Mouse (Mus musculus): ENCODE results near the gene Txndc9. TPM values are rescaled to one million over a fixed set of nuclear protein-coding genes. Genes with fewer than 3 reads are reported as not detected.
"Not testable (repeated sequence)": the region's sequence is repeated elsewhere in the genome, so short reads cannot be mapped to it uniquely, and the experiment has no call there.

Gene Txndc9
- polyA plus RNA-seq, 1 experiment from 2014 or later = 126 TPM

GRCm38 (mm10) chr1:37996226-37996625 lies 1.5 kb downstream of the Txndc9 start:
- peak overlapping the region; percentile 91; the same call in 1 of the 2 replicates for H3K27ac ChIP-seq (ENCODE audit: low read depth, low read length)
- H3K36me3 ChIP-seq (ENCODE audit: control insufficient read depth, insufficient read depth, low read length) = peaks cover 25% of the 10 kb centered on the region
- 42% methylated on average over 3 of the region's 3 CpGs for WGBS (ENCODE audit: insufficient replicate concordance)

GRCm38 (mm10) chr1:37987856-37988255 lies 9.8 kb downstream of the Txndc9 start:
- peaks cover 26% of the 10 kb centered on the region for H3K36me3 ChIP-seq (ENCODE audit: control insufficient read depth, insufficient read depth, low read length)
- H3K4me1 ChIP-seq (ENCODE audit: control insufficient read depth, insufficient read depth, low read length) = no peaks in the 10 kb centered on the region
- no peaks in the 10 kb centered on the region for H3K27me3 ChIP-seq (ENCODE audit: control insufficient read depth, insufficient read depth, low read length)
- no peak overlapping the region for H3K4me3 ChIP-seq (ENCODE audit: low read depth, low read length)
- no peak overlapping the region for H3K9ac ChIP-seq (ENCODE audit: low read depth, low read length)
- no peak overlapping the region for H3K4me2 ChIP-seq
- no peaks in the 10 kb centered on the region for H3K9me3 ChIP-seq (replicated peaks; ENCODE audit: control insufficient read depth, low read length)
- no peak for ATAC-seq (replicated peaks; ENCODE audit: insufficient number of reproducible peaks, low FRiP score, low TSS enrichment)
- 90% methylated on average over 5 of the region's 5 CpGs for WGBS (ENCODE audit: insufficient replicate concordance)
- no peak overlapping the region for H3K27ac ChIP-seq (ENCODE audit: low read depth, low read length)

More at GRCm38 (mm10) chr1:37996226-37996625, 1.5 kb downstream of the Txndc9 start:
- H3K9ac ChIP-seq (ENCODE audit: low read depth, low read length) = peak overlapping the region; percentile 96
- no peaks in the 10 kb centered on the region for H3K27me3 ChIP-seq (ENCODE audit: control insufficient read depth, insufficient read depth, low read length)
- H3K9me3 ChIP-seq (replicated peaks; ENCODE audit: control insufficient read depth, low read length) = no peaks in the 10 kb centered on the region
- no peak for ATAC-seq (replicated peaks; ENCODE audit: insufficient number of reproducible peaks, low FRiP score, low TSS enrichment)
- H3K4me3 ChIP-seq (ENCODE audit: low read depth, low read length) = peak overlapping the region; percentile 92
- peak overlapping the region; percentile 83 for H3K4me2 ChIP-seq
- H3K4me1 ChIP-seq (ENCODE audit: control insufficient read depth, insufficient read depth, low read length) = peaks cover 13% of the 10 kb centered on the region

GRCm38 (mm10) chr1:37985764-37986323 lies 11.8 kb downstream of the Txndc9 start:
- H3K27ac ChIP-seq (ENCODE audit: low read depth, low read length) = no peak overlapping the region
- H3K4me2 ChIP-seq = no peak overlapping the region
- WGBS (ENCODE audit: insufficient replicate concordance) = 73% methylated on average over 9 of the region's 9 CpGs
- H3K27me3 ChIP-seq (ENCODE audit: control insufficient read depth, insufficient read depth, low read length) = no peaks in the 10 kb centered on the region
- no peak overlapping the region for H3K4me3 ChIP-seq (ENCODE audit: low read depth, low read length)
- no peaks in the 10 kb centered on the region for H3K9me3 ChIP-seq (replicated peaks; ENCODE audit: control insufficient read depth, low read length)
- H3K9ac ChIP-seq (ENCODE audit: low read depth, low read length) = no peak overlapping the region
- H3K4me1 ChIP-seq (ENCODE audit: control insufficient read depth, insufficient read depth, low read length) = no peaks in the 10 kb centered on the region
- ATAC-seq (replicated peaks; ENCODE audit: insufficient number of reproducible peaks, low FRiP score, low TSS enrichment) = no peak
- H3K36me3 ChIP-seq (ENCODE audit: control insufficient read depth, insufficient read depth, low read length) = peaks cover 19% of the 10 kb centered on the region

- no peak overlapping the region for H3K4me3 ChIP-seq (ENCODE audit: low read depth, low read length)
- WGBS (ENCODE audit: insufficient replicate concordance) = 89% methylated on average over 1 of the region's 1 CpGs
- H3K27ac ChIP-seq (ENCODE audit: low read depth, low read length) = no peak overlapping the region
- no peak overlapping the region for H3K9ac ChIP-seq (ENCODE audit: low read depth, low read length)
- H3K9me3 ChIP-seq (replicated peaks; ENCODE audit: control insufficient read depth, low read length) = no peaks in the 10 kb centered on the region
- H3K4me1 ChIP-seq (ENCODE audit: control insufficient read depth, insufficient read depth, low read length) = no peaks in the 10 kb centered on the region
- H3K27me3 ChIP-seq (ENCODE audit: control insufficient read depth, insufficient read depth, low read length) = no peaks in the 10 kb centered on the region
- ATAC-seq (replicated peaks; ENCODE audit: insufficient number of reproducible peaks, low FRiP score, low TSS enrichment) = no peak
- peaks cover 9% of the 10 kb centered on the region for H3K36me3 ChIP-seq (ENCODE audit: control insufficient read depth, insufficient read depth, low read length)
- H3K4me2 ChIP-seq = no peak overlapping the region
Measured at GRCm38 (mm10) chr1:37984326-37984725, 13.4 kb downstream of the Txndc9 start.

GRCm38 (mm10) chr1:37977303-37977702 lies 20.4 kb downstream of the Txndc9 start:
- Histone ChIP-seq H3K9me3 (replicated peaks; ENCODE audit: control insufficient read depth, low read length) (no peaks in the 10 kb centered on the region), H3K9ac (ENCODE audit: low read depth, low read length) (no peak overlapping the region), H3K27ac (ENCODE audit: low read depth, low read length) (no peak overlapping the region), H3K27me3 (ENCODE audit: control insufficient read depth, insufficient read depth, low read length) (no peaks in the 10 kb centered on the region), H3K4me2 (no peak overlapping the region), H3K4me3 (ENCODE audit: low read depth, low read length) (no peak overlapping the region), H3K36me3 (ENCODE audit: control insufficient read depth, insufficient read depth, low read length) (no peaks in the 10 kb centered on the region), H3K4me1 (ENCODE audit: control insufficient read depth, insufficient read depth, low read length) (no peaks in the 10 kb centered on the region)
- WGBS (ENCODE audit: insufficient replicate concordance) = 87% methylated on average over 7 of the region's 7 CpGs
- no peak for ATAC-seq (replicated peaks; ENCODE audit: insufficient number of reproducible peaks, low FRiP score, low TSS enrichment)

DNA sequence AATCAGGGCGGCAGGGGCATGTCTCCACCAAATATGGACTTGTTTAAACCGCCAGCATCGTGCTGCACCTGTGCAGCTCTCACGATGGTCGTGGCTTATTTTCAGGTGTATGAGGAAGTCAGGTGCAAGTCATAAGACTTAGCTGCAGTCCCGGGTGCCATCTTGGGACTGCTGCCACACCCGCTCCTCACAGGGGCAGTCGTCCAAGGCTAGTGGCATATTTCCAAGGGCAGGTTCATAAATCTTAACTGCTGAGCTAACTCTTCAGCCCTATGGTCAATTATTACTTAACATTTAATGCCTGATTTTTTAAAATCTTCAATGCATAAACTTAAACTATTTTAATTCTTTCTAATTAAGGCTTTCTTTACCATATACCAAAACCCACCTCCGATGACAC lies 21.0 kb downstream of the Txndc9 start:
- H3K9ac ChIP-seq (ENCODE audit: low read depth, low read length); H3K4me3 ChIP-seq (ENCODE audit: low read depth, low read length); H3K36me3 ChIP-seq (ENCODE audit: control insufficient read depth, insufficient read depth, low read length); H3K9me3 ChIP-seq (replicated peaks; ENCODE audit: control insufficient read depth, low read length); H3K4me1 ChIP-seq (ENCODE audit: control insufficient read depth, insufficient read depth, low read length); H3K4me2 ChIP-seq; H3K27me3 ChIP-seq (ENCODE audit: control insufficient read depth, insufficient read depth, low read length); H3K27ac ChIP-seq (ENCODE audit: low read depth, low read length); ATAC-seq (replicated peaks; ENCODE audit: insufficient number of reproducible peaks, low FRiP score, low TSS enrichment): not testable (repeated sequence)
- 64% methylated on average over 9 of the region's 9 CpGs for WGBS (ENCODE audit: insufficient replicate concordance)

DNA sequence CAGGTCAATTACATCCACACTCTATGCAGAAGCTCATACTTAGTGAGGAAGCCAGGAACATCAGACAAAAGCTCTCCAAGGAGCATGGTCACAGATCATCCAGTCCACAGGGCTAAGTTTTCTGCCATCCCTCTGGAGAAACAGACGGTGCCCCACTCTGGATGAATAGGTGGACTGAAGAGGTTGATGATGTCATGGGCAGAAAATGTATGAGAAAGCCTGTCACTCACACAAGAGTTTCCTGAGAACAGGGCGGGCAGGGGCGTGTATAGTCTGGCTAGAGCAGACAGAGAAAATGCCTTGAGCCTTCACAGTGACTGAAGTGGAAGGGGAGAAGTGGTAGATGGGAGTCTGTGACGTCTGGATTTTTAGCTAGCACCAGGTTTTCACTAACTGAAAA lies 26.2 kb downstream of the Txndc9 start:
- no peaks in the 10 kb centered on the region for H3K27me3 ChIP-seq (ENCODE audit: control insufficient read depth, insufficient read depth, low read length)
- WGBS (ENCODE audit: insufficient replicate concordance) = 38% methylated on average over 4 of the region's 4 CpGs
- no peak for ATAC-seq (replicated peaks; ENCODE audit: insufficient number of reproducible peaks, low FRiP score, low TSS enrichment)

DNA sequence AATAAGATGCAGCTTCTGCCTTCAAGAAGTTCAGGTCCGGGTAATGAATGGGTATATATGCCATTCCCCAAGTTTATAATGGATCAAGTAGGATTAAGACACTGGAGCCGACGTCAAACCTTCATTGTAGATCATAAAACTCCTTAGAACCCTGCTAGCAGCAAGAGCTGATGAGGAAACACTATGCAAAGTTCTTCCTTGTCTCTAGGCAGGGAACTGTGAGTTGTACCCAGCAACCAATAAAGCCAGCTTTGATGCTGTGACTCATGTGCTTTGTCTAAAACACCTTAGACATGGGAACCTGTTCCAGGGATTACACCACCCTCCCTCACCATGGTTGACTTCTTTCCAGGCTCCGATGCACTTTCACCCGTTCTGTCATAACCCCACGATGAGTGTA lies 28.9 kb downstream of the Txndc9 start:
- H3K9ac ChIP-seq (ENCODE audit: low read depth, low read length) = no peak overlapping the region
- H3K4me3 ChIP-seq (ENCODE audit: low read depth, low read length) = no peak overlapping the region

More for the DNA sequence above, 26.2 kb downstream of the Txndc9 start:
- no peaks in the 10 kb centered on the region for H3K36me3 ChIP-seq (ENCODE audit: control insufficient read depth, insufficient read depth, low read length)
- H3K9me3 ChIP-seq (replicated peaks; ENCODE audit: control insufficient read depth, low read length) = no peaks in the 10 kb centered on the region
- no peak overlapping the region for H3K27ac ChIP-seq (ENCODE audit: low read depth, low read length)
- no peak overlapping the region for H3K4me2 ChIP-seq
- no peaks in the 10 kb centered on the region for H3K4me1 ChIP-seq (ENCODE audit: control insufficient read depth, insufficient read depth, low read length)
- no peak overlapping the region for H3K9ac ChIP-seq (ENCODE audit: low read depth, low read length)
- no peak overlapping the region for H3K4me3 ChIP-seq (ENCODE audit: low read depth, low read length)

DNA sequence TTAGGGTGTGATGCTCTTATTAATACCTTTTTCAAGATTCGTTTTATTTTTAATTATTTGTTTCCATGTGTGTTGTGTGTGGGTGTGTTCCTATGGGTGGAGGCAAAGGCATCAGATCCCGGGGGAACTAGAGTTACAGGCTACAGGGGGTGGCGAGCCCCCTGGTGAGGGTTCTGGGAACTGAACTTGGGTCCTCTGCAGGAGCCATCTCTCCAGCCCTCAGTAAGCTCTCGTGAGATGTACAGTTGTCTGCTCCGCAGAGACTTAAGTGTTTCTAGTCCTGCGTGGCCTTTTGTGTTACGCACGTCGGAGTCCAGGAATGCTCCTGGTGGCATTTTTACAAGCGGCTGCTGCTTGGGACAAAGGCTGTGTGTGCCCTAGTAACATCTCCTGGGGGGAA lies 32.1 kb downstream of the Txndc9 start:
- WGBS (ENCODE audit: insufficient replicate concordance) = 54% methylated on average over 10 of the region's 10 CpGs
- Histone ChIP-seq H3K4me2 (no peak overlapping the region), H3K36me3 (ENCODE audit: control insufficient read depth, insufficient read depth, low read length) (no peaks in the 10 kb centered on the region), H3K27ac (ENCODE audit: low read depth, low read length) (no peak overlapping the region), H3K4me3 (ENCODE audit: low read depth, low read length) (no peak overlapping the region), H3K9me3 (replicated peaks; ENCODE audit: control insufficient read depth, low read length) (no peaks in the 10 kb centered on the region), H3K27me3 (ENCODE audit: control insufficient read depth, insufficient read depth, low read length) (no peaks in the 10 kb centered on the region), H3K9ac (ENCODE audit: low read depth, low read length) (no peak overlapping the region), H3K4me1 (ENCODE audit: control insufficient read depth, insufficient read depth, low read length) (no peaks in the 10 kb centered on the region)
- ATAC-seq (replicated peaks; ENCODE audit: insufficient number of reproducible peaks, low FRiP score, low TSS enrichment) = no peak

More for the DNA sequence above, 28.9 kb downstream of the Txndc9 start:
- Histone ChIP-seq H3K4me2 (no peak overlapping the region), H3K4me1 (ENCODE audit: control insufficient read depth, insufficient read depth, low read length) (no peaks in the 10 kb centered on the region), H3K9me3 (replicated peaks; ENCODE audit: control insufficient read depth, low read length) (no peaks in the 10 kb centered on the region), H3K27me3 (ENCODE audit: control insufficient read depth, insufficient read depth, low read length) (no peaks in the 10 kb centered on the region), H3K36me3 (ENCODE audit: control insufficient read depth, insufficient read depth, low read length) (no peaks in the 10 kb centered on the region), H3K27ac (ENCODE audit: low read depth, low read length) (no peak overlapping the region)
- no peak for ATAC-seq (replicated peaks; ENCODE audit: insufficient number of reproducible peaks, low FRiP score, low TSS enrichment)
- WGBS (ENCODE audit: insufficient replicate concordance) = 80% methylated on average over 6 of the region's 6 CpGs

All from heart, embryonic 11.5 days (tissue).